Comparison of ENCODE assay signal across 32 mouse cellular contexts in genomic region chr10:119935231-119935630, GRCm38 (mm10).
DNase-seq lines count a peak whose midpoint lies in the region; ATAC-seq and TF ChIP-seq lines count a peak whose summit lies in the region.
"Had no signal": no experiment of that assay in that cellular context is flagged by ENCODE, and none has a peak within 500 bp of the region (broad histone marks: within the 10 kb centered on the region; RNA-seq: fewer than 3 reads in every experiment).

No protein-coding gene starts in this region.

- no peak for DNase-seq in forebrain, embryonic 14.5 days (ENCODE audit: low spot score)
- peak; percentile 61 for DNase-seq in ES-CJ7 (ENCODE audit: low read depth, low spot score)
- peak; percentile 66 for DNase-seq in ZHBTc4 (ENCODE audit: low read depth, low spot score)
- no peak for DNase-seq in thymus, postnatal 25 days
- DNase-seq in lung, adult 18-20 months: no peak
- DNase-seq: adrenal gland, postnatal 25 days; cerebellum, adult 18-20 months; cerebellum, postnatal 10 days; gastrocnemius, postnatal 25 days; heart, adult 18-20 months; heart, postnatal 4 days; kidney, adult 18-20 months; kidney, postnatal 14 days; layer of hippocampus, adult 9-11 months; liver, embryonic 13.5 days; lung, adult 2 months; lung, postnatal 10 days; right cerebral cortex, postnatal 25 days; spleen, adult 18-20 months; thymus, adult 2 months; thymus, postnatal 4 days had no signal

- H3K27me3 ChIP-seq in forebrain, embryonic 14.5 days (replicated peaks; ENCODE audit: control insufficient read depth, insufficient read depth, low read length): no peaks in the 10 kb centered on the region
- H3K27me3 ChIP-seq in forebrain, embryonic 13.5 days: no peaks in the 10 kb centered on the region
- H3K27me3 ChIP-seq in intestine, embryonic 15.5 days (replicated peaks): no peaks in the 10 kb centered on the region
- H3K27me3 ChIP-seq in intestine, postnatal 0 days (replicated peaks; ENCODE audit: control insufficient read depth, insufficient read depth, low read length): no peaks in the 10 kb centered on the region
- H3K27me3 ChIP-seq: forebrain, embryonic 15.5 days; limb, embryonic 15.5 days; liver, embryonic 13.5 days; midbrain, embryonic 13.5 days; neural tube, embryonic 15.5 days had no signal

- no peak overlapping the region for H3K27ac ChIP-seq in forebrain, embryonic 14.5 days (ENCODE audit: low read depth, low read length)
- no peak overlapping the region for H3K27ac ChIP-seq in forebrain, embryonic 13.5 days
- H3K27ac ChIP-seq in intestine, embryonic 15.5 days: no peak overlapping the region
- H3K27ac ChIP-seq in intestine, postnatal 0 days (ENCODE audit: low read depth, low read length): no peak overlapping the region
- H3K27ac ChIP-seq: forebrain, embryonic 15.5 days; limb, embryonic 10.5 days; limb, embryonic 15.5 days; liver, embryonic 13.5 days; macrophage; midbrain, embryonic 13.5 days; neural tube, embryonic 15.5 days had no signal

- no peaks in the 10 kb centered on the region for H3K36me3 ChIP-seq in forebrain, embryonic 14.5 days (ENCODE audit: control insufficient read depth, insufficient read depth, low read length)
- H3K36me3 ChIP-seq in forebrain, embryonic 13.5 days (ENCODE audit: poor library complexity, severe bottlenecking): 0 out of 2 replicates have a peak, but pooled peaks cover 4% of the 10 kb centered on the region
- H3K36me3 ChIP-seq in intestine, embryonic 15.5 days: no peaks in the 10 kb centered on the region
- H3K36me3 ChIP-seq in intestine, postnatal 0 days (ENCODE audit: control insufficient read depth, insufficient read depth): no peaks in the 10 kb centered on the region
- H3K36me3 ChIP-seq: forebrain, embryonic 15.5 days; limb, embryonic 10.5 days; limb, embryonic 15.5 days; liver, embryonic 13.5 days had no signal

- no peak overlapping the region for H3K4me3 ChIP-seq in forebrain, embryonic 14.5 days (ENCODE audit: low read depth, low read length)
- no peak overlapping the region for H3K4me3 ChIP-seq in forebrain, embryonic 13.5 days
- no peak overlapping the region for H3K4me3 ChIP-seq in intestine, embryonic 15.5 days (replicated peaks)
- no peak overlapping the region for H3K4me3 ChIP-seq in intestine, postnatal 0 days (ENCODE audit: low read depth, low read length)
- H3K4me3 ChIP-seq: erythroblast, embryonic 14.5 days; forebrain, embryonic 15.5 days; limb, embryonic 10.5 days; limb, embryonic 15.5 days; liver, embryonic 13.5 days; midbrain, embryonic 13.5 days; neural tube, embryonic 15.5 days had no signal

- 89% methylated on average over 6 of the region's 6 CpGs for WGBS in forebrain, embryonic 14.5 days
- 79% methylated on average over 6 of the region's 6 CpGs for WGBS in forebrain, embryonic 13.5 days
- WGBS in intestine, embryonic 15.5 days: 71% methylated on average over 6 of the region's 6 CpGs
- 77% methylated on average over 6 of the region's 6 CpGs for WGBS in intestine, postnatal 0 days

- H3K4me2 ChIP-seq in forebrain, embryonic 14.5 days (ENCODE audit: low read length): no peak overlapping the region
- H3K4me2 ChIP-seq in forebrain, embryonic 13.5 days: no peak overlapping the region
- H3K4me2 ChIP-seq in intestine, embryonic 15.5 days (replicated peaks): no peak overlapping the region
- H3K4me2 ChIP-seq in intestine, postnatal 0 days (replicated peaks; ENCODE audit: low read depth): no peak overlapping the region
- H3K4me2 ChIP-seq: forebrain, embryonic 15.5 days; heart, embryonic 11.5 days; limb, embryonic 15.5 days; liver, embryonic 13.5 days; midbrain, embryonic 13.5 days; neural tube, embryonic 15.5 days had no signal

- no peaks in the 10 kb centered on the region for H3K4me1 ChIP-seq in forebrain, embryonic 14.5 days (ENCODE audit: control insufficient read depth, insufficient read depth, low read length)
- 0 out of 2 replicates have a peak, but pooled peaks cover 5% of the 10 kb centered on the region for H3K4me1 ChIP-seq in forebrain, embryonic 13.5 days
- H3K4me1 ChIP-seq in intestine, embryonic 15.5 days (replicated peaks): no peaks in the 10 kb centered on the region
- no peaks in the 10 kb centered on the region for H3K4me1 ChIP-seq in intestine, postnatal 0 days (replicated peaks; ENCODE audit: control insufficient read depth, insufficient read depth, low read length)
- H3K4me1 ChIP-seq: forebrain, embryonic 15.5 days; limb, embryonic 10.5 days; limb, embryonic 15.5 days; liver, embryonic 13.5 days; midbrain, embryonic 13.5 days; neural tube, embryonic 15.5 days had no signal

- no peak overlapping the region for H3K9ac ChIP-seq in forebrain, embryonic 14.5 days (ENCODE audit: low read length)
- H3K9ac ChIP-seq in forebrain, embryonic 13.5 days: no peak overlapping the region
- no peak overlapping the region for H3K9ac ChIP-seq in intestine, embryonic 15.5 days
- H3K9ac ChIP-seq in intestine, postnatal 0 days (ENCODE audit: low read depth, low read length): no peak overlapping the region
- H3K9ac ChIP-seq: forebrain, embryonic 15.5 days; limb, embryonic 15.5 days; liver, embryonic 13.5 days; midbrain, embryonic 13.5 days; neural tube, embryonic 15.5 days had no signal

- H3K9me3 ChIP-seq in forebrain, embryonic 14.5 days (replicated peaks; ENCODE audit: control insufficient read depth, low read length): no peaks in the 10 kb centered on the region
- H3K9me3 ChIP-seq in forebrain, embryonic 13.5 days (replicated peaks): no peaks in the 10 kb centered on the region
- no peaks in the 10 kb centered on the region for H3K9me3 ChIP-seq in intestine, embryonic 15.5 days
- H3K9me3 ChIP-seq in intestine, postnatal 0 days (ENCODE audit: control insufficient read depth): no peaks in the 10 kb centered on the region
- H3K9me3 ChIP-seq: forebrain, embryonic 15.5 days; limb, embryonic 10.5 days; limb, embryonic 15.5 days; midbrain, embryonic 13.5 days; neural tube, embryonic 15.5 days had no signal

- ATAC-seq in forebrain, embryonic 14.5 days: 0 out of 2 replicates have a peak, but pooled peaks have one; percentile 37
- no peak for ATAC-seq in forebrain, embryonic 13.5 days
- peak; percentile 8; the same call in 1 of the 2 replicates for ATAC-seq in intestine, embryonic 15.5 days
- ATAC-seq in intestine, postnatal 0 days: no peak
- ATAC-seq: forebrain, embryonic 15.5 days; midbrain, embryonic 13.5 days had no signal

- TF ChIP-seq CTCF in intestine, postnatal 0 days (IDR thresholded peaks at IDR 0.05; ENCODE audit: low read depth): no peak

Comparison
In these comparisons a context has a peak if more than half of its experiments do, and no peak if none do; other contexts are left out.
1. ATAC-seq: peak in forebrain, embryonic 14.5 days (single experiment) and intestine, embryonic 15.5 days (single experiment); none in forebrain, embryonic 13.5 days (single experiment) and intestine, postnatal 0 days (single experiment).
2. DNase-seq: peak in ES-CJ7 (single experiment) and ZHBTc4 (single experiment); none in forebrain, embryonic 14.5 days (single experiment), thymus, postnatal 25 days (single experiment) and lung, adult 18-20 months (0 of 2).